Mouse (Mus musculus) liver, adult 2 months (tissue): ENCODE data around the gene AI661453.

Experiments used
- CTCF ChIP-seq: fragments of 200-500 bp; IDR thresholded peaks from 2 replicates; pipeline ENCODE4 v1.5.1; 2011; ENCODE audit warnings: low read depth, low read length, control low read depth
- POLR2A ChIP-seq: fragments of 200-500 bp; IDR thresholded peaks from 2 replicates; pipeline ENCODE4 v1.6.1; 2011; ENCODE audit warnings: low read length, control low read depth; ENCODE audit not compliant: insufficient read depth; ENCODE audit errors: extremely low read depth

DNA sequence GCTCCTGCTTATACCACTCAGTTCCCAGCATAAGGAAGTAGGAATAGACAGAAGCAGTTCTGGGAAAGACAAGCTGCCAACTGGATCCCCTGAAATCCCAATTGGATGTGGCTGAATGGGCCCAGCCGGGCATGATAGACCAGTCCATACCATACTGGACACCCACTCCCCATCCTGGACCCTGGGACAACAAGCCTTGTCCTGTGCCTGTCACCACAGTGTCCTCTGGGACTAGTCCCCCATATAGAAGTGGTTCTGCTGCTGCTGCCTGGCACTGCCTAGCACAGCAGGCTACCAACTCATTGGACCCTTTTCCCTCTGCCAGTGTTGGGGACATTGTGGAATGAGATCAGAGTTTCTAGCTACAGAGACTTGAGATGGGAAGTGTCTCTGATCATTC, 69.6 kb downstream of the AI661453 start:
- no peak for TF ChIP-seq CTCF
- no peak for TF ChIP-seq POLR2A
